Mouse (Mus musculus): ENCODE measurements around the gene Trim66.

DNA sequence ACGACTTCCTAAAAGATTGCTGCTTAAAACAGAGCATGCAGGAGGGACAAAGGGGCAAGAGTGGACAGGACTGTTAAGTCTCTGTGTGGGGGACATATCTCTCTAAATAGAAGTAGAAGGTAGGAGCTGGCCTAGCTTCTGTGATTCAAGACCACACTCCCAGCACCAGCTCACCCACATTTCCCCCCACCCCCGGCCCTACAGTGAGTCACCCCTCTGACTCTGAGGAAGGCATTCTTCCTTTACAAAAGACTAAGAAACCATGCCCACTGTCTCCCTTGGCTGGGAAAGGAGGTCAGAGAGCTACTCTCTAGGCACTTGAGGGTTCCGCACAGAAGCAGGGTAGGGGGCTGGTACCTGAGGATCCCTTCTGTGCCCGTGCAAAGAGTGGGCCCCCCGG, 23.7 kb downstream of the Trim66 start:
- TF ChIP-seq EP300 (IDR thresholded peaks at IDR 0.05; ENCODE audit: low read depth): no peak
- no peak for TF ChIP-seq CTCF (IDR thresholded peaks at IDR 0.05; ENCODE audit: low read depth)
